Mouse (Mus musculus): Measurements from ENCODE around the gene Fer. TPM values are rescaled to one million over a fixed set of nuclear protein-coding genes. Genes with fewer than 3 reads are reported as not detected.

Fer gene
- polyA plus RNA-seq, 1 experiment from 2014 or later = 34.1 TPM

DNA sequence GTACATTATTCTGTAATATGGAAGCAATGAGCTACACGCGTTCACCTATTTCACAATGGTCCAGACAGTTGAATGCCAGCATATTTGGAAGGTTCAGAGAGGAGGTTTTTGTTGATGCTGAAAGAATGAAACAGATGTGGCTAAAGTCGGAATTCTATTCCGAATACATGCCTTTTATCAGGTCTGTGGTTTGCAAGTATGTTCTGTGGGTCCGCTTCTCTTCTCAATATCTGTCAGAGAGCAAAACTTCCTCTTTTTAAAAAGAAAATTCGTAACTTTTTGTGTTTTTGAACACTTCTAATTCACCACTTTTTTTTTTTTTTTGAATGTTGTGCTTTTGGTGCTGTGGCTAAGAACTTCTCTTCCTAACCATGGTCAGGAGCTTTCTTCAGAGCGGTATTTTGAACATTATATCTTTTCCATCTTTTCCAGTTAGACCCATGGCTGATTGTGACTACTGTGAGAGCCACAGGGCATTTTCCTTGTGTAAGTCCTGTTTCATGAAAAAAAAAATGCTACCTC, 5.8 kb upstream of the Fer start:
- no peak overlapping the region for H3K4me2 ChIP-seq (replicated peaks; ENCODE audit: low read depth, low read length)
- no peaks in the 10 kb centered on the region for H3K27me3 ChIP-seq (ENCODE audit: control insufficient read depth, insufficient read depth, low read length)
- H3K4me3 ChIP-seq (ENCODE audit: low read length) = no peak overlapping the region
- no peaks in the 10 kb centered on the region for H3K36me3 ChIP-seq (ENCODE audit: control insufficient read depth, insufficient read depth, low read length)
- H3K4me1 ChIP-seq (ENCODE audit: control insufficient read depth, insufficient read depth, low read length) = no peaks in the 10 kb centered on the region
- WGBS = 90% methylated on average over 7 of the region's 7 CpGs
- H3K9ac ChIP-seq (ENCODE audit: low read depth, low read length) = no peak overlapping the region
- no peaks in the 10 kb centered on the region for H3K9me3 ChIP-seq (ENCODE audit: control insufficient read depth, low read length)
- ATAC-seq (ENCODE audit: low FRiP score, low TSS enrichment) = no peak
- no peak overlapping the region for H3K27ac ChIP-seq (ENCODE audit: low read depth, low read length)

DNA sequence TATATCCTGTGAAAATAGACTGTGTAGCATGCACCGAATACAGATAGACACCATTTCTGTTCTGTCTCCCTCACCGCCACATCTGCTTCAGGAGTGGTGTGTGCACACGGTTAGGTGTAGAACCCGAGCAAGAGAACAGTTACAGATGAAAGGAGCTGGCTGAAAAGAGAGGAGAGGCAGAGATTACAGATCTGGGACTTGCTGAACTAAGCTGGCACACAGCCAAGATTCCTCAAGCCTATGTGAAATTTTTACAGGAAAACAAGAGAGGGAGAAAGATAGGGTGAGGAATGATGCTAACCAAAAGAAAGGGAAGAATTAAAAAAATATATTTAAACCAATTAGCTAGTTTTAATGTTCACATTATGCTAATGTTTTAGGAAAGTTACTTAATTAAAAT, 1.9 kb upstream of the Fer start:
- Histone ChIP-seq H3K9me3 (ENCODE audit: control insufficient read depth, low read length) (no peaks in the 10 kb centered on the region), H3K4me3 (ENCODE audit: low read length) (no peak overlapping the region), H3K27ac (ENCODE audit: low read depth, low read length) (no peak overlapping the region), H3K4me2 (replicated peaks; ENCODE audit: low read depth, low read length) (no peak overlapping the region), H3K27me3 (ENCODE audit: control insufficient read depth, insufficient read depth, low read length) (no peaks in the 10 kb centered on the region), H3K9ac (ENCODE audit: low read depth, low read length) (no peak overlapping the region), H3K36me3 (ENCODE audit: control insufficient read depth, insufficient read depth, low read length) (no peaks in the 10 kb centered on the region), H3K4me1 (ENCODE audit: control insufficient read depth, insufficient read depth, low read length) (0 out of 2 replicates have a peak, but pooled peaks cover 4% of the 10 kb centered on the region)
- ATAC-seq (ENCODE audit: low FRiP score, low TSS enrichment) = no peak
- 51% methylated on average over 4 of the region's 4 CpGs for WGBS

DNA sequence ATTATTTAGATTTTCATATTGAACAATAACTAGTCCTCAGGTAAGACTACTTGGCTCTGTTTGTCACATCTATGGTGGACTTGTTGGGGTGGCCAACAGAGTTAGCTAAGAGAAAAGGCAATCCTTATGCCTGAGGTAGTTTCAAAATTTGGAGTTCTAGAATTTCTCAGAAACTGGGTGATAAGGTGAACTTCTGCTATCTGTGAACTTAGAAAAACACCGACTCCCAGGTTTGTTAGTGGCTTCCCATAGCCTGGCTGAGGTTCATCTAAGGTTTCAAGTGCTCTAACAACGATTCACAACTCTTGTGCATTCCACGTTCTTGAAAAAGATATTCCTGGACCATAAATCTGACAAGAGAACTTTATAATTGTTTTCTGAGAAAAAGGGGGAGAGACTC, 463 bp upstream of the Fer start:
- 20% methylated on average over 3 of the region's 3 CpGs for WGBS
- H3K4me3 ChIP-seq (ENCODE audit: low read length) = no peak overlapping the region

DNA sequence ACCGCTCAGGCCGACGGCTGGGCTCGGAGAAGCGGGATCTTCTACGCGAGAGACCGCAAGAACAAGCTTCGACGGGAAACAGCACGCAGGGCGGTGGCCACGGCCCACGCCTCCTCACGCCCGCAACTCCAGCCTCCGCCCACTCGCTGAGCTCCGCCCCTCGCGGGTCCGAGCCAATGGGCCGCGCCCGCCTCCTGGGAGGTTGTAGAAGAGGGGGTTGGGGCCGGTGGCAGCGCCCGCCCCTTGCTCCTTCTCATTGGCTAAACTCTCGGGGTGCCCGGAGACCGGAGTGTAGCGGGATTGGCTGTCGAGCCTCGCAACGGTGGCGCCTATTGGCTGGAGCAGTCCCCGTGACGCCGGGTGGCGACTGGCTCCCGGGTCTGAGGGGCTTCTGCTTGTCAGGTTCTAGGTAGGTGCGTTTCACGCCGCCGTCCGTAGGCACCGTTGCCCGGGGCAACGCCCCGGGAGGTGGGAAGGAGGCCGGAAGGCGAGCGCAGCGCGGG, 836 bp downstream of the Fer start, which contains the start of gene A930002H24Rik:
A930002H24Rik (minus strand) TSS at position 145 of the 503 bp plus-strand sequence.
- Histone ChIP-seq H3K4me2 (replicated peaks; ENCODE audit: low read depth, low read length) (peak within 1 kb of the TSS; percentile 91), H3K9me3 (ENCODE audit: control insufficient read depth, low read length) (no peaks in the 10 kb centered on the region), H3K4me3 (ENCODE audit: low read length) (peak within 1 kb of the TSS; percentile 91), H3K27ac (ENCODE audit: low read depth, low read length) (peak within 1 kb of the TSS; percentile 72), H3K36me3 (ENCODE audit: control insufficient read depth, insufficient read depth, low read length) (no peaks in the 10 kb centered on the region), H3K27me3 (ENCODE audit: control insufficient read depth, insufficient read depth, low read length) (no peaks in the 10 kb centered on the region), H3K4me1 (ENCODE audit: control insufficient read depth, insufficient read depth, low read length) (0 out of 2 replicates have a peak, but pooled peaks cover 4% of the 10 kb centered on the region), H3K9ac (ENCODE audit: low read depth, low read length) (peak within 1 kb of the TSS; percentile 87)
- ATAC-seq (ENCODE audit: low FRiP score, low TSS enrichment) = peak; percentile 100
- WGBS = under 1% methylated on average over 50 of the region's 55 CpGs

More for the DNA sequence above, 463 bp upstream of the Fer start:
- no peak overlapping the region for H3K9ac ChIP-seq (ENCODE audit: low read depth, low read length)
- peak overlapping the region; percentile 91; the same call in 1 of the 2 replicates for H3K4me2 ChIP-seq (replicated peaks; ENCODE audit: low read depth, low read length)
- no peaks in the 10 kb centered on the region for H3K27me3 ChIP-seq (ENCODE audit: control insufficient read depth, insufficient read depth, low read length)
- 0 out of 2 replicates have a peak, but pooled peaks cover 4% of the 10 kb centered on the region for H3K4me1 ChIP-seq (ENCODE audit: control insufficient read depth, insufficient read depth, low read length)
- no peaks in the 10 kb centered on the region for H3K9me3 ChIP-seq (ENCODE audit: control insufficient read depth, low read length)
- ATAC-seq (ENCODE audit: low FRiP score, low TSS enrichment) = no peak
- H3K36me3 ChIP-seq (ENCODE audit: control insufficient read depth, insufficient read depth, low read length) = no peaks in the 10 kb centered on the region
- no peak overlapping the region for H3K27ac ChIP-seq (ENCODE audit: low read depth, low read length)

DNA sequence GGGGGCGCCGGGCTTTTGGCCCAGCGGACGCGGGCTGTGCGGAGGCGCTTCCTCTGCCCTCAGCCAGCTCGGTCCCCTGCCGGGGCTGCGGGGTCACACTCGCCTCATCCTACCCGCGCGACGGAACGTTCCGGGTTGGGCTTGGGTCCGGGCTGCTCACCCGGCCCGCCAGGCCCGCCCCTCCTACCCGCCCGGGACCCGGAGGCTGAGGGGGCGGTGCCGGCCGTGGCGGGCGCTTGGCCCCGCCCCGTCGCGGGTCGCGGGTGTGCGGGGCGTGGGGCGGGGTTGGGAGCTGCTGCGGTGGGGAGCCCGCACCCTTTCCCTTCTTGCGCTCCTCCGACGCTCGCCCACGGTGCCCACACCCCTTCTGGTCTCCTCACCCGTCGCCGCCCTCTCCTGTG, 1.3 kb downstream of the Fer start:
- Histone ChIP-seq H3K4me1 (ENCODE audit: control insufficient read depth, insufficient read depth, low read length) (0 out of 2 replicates have a peak, but pooled peaks cover 4% of the 10 kb centered on the region), H3K4me2 (replicated peaks; ENCODE audit: low read depth, low read length) (peak overlapping the region; percentile 76), H3K9me3 (ENCODE audit: control insufficient read depth, low read length) (no peaks in the 10 kb centered on the region), H3K36me3 (ENCODE audit: control insufficient read depth, insufficient read depth, low read length) (no peaks in the 10 kb centered on the region), H3K27ac (ENCODE audit: low read depth, low read length) (peak overlapping the region; percentile 68), H3K27me3 (ENCODE audit: control insufficient read depth, insufficient read depth, low read length) (no peaks in the 10 kb centered on the region), H3K9ac (ENCODE audit: low read depth, low read length) (peak overlapping the region; percentile 87), H3K4me3 (ENCODE audit: low read length) (peak overlapping the region; percentile 91)
- WGBS = under 1% methylated on average over 30 of the region's 48 CpGs
- ATAC-seq (ENCODE audit: low FRiP score, low TSS enrichment) = peak; percentile 81

DNA sequence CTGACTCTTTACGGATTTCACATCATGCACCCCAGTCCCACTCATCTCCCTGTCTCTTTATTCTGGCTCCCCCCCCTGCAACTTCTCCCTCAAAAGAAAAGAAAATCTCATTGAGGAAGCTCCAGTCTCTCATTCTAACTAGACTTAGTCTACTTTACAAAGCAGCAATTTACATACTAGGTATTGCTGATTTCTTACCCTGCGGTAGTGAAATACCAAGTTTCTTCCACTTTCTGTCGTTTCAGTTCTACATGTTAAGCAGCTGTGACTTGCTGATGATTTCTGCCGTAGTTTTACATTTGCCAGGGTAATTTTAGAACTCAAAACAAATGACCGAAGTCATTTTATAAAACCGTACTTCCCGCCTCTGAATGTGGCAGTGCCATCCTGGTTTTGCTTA, 8.9 kb downstream of the Fer start:
- Histone ChIP-seq H3K4me2 (replicated peaks; ENCODE audit: low read depth, low read length) (no peak overlapping the region), H3K4me1 (ENCODE audit: control insufficient read depth, insufficient read depth, low read length) (no peaks in the 10 kb centered on the region), H3K27ac (ENCODE audit: low read depth, low read length) (no peak overlapping the region), H3K9me3 (ENCODE audit: control insufficient read depth, low read length) (no peaks in the 10 kb centered on the region), H3K36me3 (ENCODE audit: control insufficient read depth, insufficient read depth, low read length) (no peaks in the 10 kb centered on the region), H3K27me3 (ENCODE audit: control insufficient read depth, insufficient read depth, low read length) (no peaks in the 10 kb centered on the region), H3K4me3 (ENCODE audit: low read length) (no peak overlapping the region), H3K9ac (ENCODE audit: low read depth, low read length) (no peak overlapping the region)
- 90% methylated on average over 7 of the region's 7 CpGs for WGBS
- no peak for ATAC-seq (ENCODE audit: low FRiP score, low TSS enrichment)

DNA sequence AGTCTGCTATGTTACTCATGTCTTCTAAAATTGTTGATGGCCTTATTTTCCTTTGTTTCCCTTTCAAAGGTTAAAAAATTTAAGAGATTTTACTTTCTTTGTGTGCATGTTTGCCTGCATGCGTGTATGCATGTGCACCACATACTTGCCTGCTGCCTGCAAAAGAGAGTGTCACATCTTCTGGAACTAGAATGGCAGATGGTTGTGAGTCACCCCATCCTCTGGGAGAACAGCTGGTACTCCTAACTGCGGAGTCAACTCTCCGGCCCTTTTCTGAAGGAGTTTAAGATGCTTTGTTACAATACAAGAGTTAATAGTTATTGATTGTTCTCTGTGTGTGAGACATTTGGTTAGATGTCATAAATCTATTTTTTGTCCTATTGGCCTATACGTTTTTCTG, 16.0 kb downstream of the Fer start:
- no peak overlapping the region for H3K4me2 ChIP-seq (replicated peaks; ENCODE audit: low read depth, low read length)
- no peak overlapping the region for H3K9ac ChIP-seq (ENCODE audit: low read depth, low read length)
- no peaks in the 10 kb centered on the region for H3K4me1 ChIP-seq (ENCODE audit: control insufficient read depth, insufficient read depth, low read length)
- no peak overlapping the region for H3K4me3 ChIP-seq (ENCODE audit: low read length)
- H3K9me3 ChIP-seq (ENCODE audit: control insufficient read depth, low read length) = no peaks in the 10 kb centered on the region
- no peak overlapping the region for H3K27ac ChIP-seq (ENCODE audit: low read depth, low read length)
- no peaks in the 10 kb centered on the region for H3K36me3 ChIP-seq (ENCODE audit: control insufficient read depth, insufficient read depth, low read length)
- no peaks in the 10 kb centered on the region for H3K27me3 ChIP-seq (ENCODE audit: control insufficient read depth, insufficient read depth, low read length)
- WGBS = 82% methylated on average over 4 of the region's 4 CpGs
- ATAC-seq (ENCODE audit: low FRiP score, low TSS enrichment) = no peak

DNA sequence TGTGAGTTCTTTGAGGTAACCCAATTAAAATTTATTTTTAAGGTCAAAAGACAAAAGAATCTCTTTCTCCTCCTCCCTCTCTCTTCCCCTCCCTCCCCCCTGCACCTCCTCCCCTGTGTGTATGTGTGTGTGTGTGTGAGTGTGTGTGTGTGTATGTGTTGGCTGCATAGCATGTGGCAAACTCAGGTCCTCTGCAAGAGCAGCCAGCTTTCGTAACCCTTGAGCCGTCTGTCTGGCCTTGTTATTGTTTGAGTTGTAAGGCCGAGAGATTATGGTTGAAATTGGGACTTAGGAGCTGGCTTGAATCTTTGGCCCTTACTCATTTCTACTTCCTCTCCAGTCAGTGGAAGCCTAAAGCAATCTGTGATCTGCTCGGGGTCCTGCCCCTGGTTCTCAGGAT, 17.1 kb downstream of the Fer start:
- H3K4me1 ChIP-seq (ENCODE audit: control insufficient read depth, insufficient read depth, low read length) = no peaks in the 10 kb centered on the region
- no peaks in the 10 kb centered on the region for H3K9me3 ChIP-seq (ENCODE audit: control insufficient read depth, low read length)
- 85% methylated on average over 4 of the region's 4 CpGs for WGBS
- H3K4me3 ChIP-seq (ENCODE audit: low read length) = no peak overlapping the region
- H3K4me2 ChIP-seq (replicated peaks; ENCODE audit: low read depth, low read length) = no peak overlapping the region
- H3K27me3 ChIP-seq (ENCODE audit: control insufficient read depth, insufficient read depth, low read length) = no peaks in the 10 kb centered on the region
- H3K36me3 ChIP-seq (ENCODE audit: control insufficient read depth, insufficient read depth, low read length) = no peaks in the 10 kb centered on the region
- H3K27ac ChIP-seq (ENCODE audit: low read depth, low read length) = no peak overlapping the region
- ATAC-seq (ENCODE audit: low FRiP score, low TSS enrichment) = no peak
- H3K9ac ChIP-seq (ENCODE audit: low read depth, low read length) = no peak overlapping the region

DNA sequence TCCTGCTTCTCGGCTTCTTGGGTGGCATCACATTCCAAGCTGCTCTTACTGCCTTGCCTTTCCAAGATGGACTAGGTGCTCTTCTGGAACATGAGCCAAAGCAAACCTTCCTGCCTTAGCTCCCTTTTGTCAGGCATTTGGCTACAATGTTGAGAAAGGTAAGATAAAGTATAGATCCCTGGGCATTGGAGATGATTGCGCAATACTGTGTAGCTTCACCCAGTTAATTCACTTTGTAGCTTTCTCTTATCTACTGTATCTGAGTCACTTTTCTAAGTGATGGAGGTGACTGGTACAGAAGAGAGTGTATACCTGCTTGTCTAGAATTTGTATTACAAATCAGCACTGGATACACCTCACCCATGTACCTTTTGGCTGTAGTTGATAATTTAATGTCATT, 24.1 kb downstream of the Fer start:
- H3K4me2 ChIP-seq (replicated peaks; ENCODE audit: low read depth, low read length) = no peak overlapping the region
- ATAC-seq (ENCODE audit: low FRiP score, low TSS enrichment) = no peak
- no peak overlapping the region for H3K4me3 ChIP-seq (ENCODE audit: low read length)
- WGBS = 100% methylated on average over 2 of the region's 2 CpGs
- no peak overlapping the region for H3K27ac ChIP-seq (ENCODE audit: low read depth, low read length)
- no peaks in the 10 kb centered on the region for H3K27me3 ChIP-seq (ENCODE audit: control insufficient read depth, insufficient read depth, low read length)
- H3K36me3 ChIP-seq (ENCODE audit: control insufficient read depth, insufficient read depth, low read length) = no peaks in the 10 kb centered on the region
- no peaks in the 10 kb centered on the region for H3K9me3 ChIP-seq (ENCODE audit: control insufficient read depth, low read length)
- H3K9ac ChIP-seq (ENCODE audit: low read depth, low read length) = no peak overlapping the region
- no peaks in the 10 kb centered on the region for H3K4me1 ChIP-seq (ENCODE audit: control insufficient read depth, insufficient read depth, low read length)
